Mouse (Mus musculus) cortical plate, adult 2 months (tissue): ENCODE measurements around the gene Clcn7.

Experiments used
- CTCF ChIP-seq: fragments of 200-500 bp; IDR thresholded peaks from 2 replicates; pipeline ENCODE4 v1.5.1; 2011; ENCODE audit warnings: mild to moderate bottlenecking, control low read depth, low read length; ENCODE audit not compliant: insufficient read depth; ENCODE audit errors: extremely low read depth
- POLR2A ChIP-seq: fragments of 200-500 bp; IDR thresholded peaks from 2 replicates; pipeline ENCODE4 v1.6.1; 2011; ENCODE audit warnings: mild to moderate bottlenecking, low read length, control low read depth; ENCODE audit not compliant: insufficient read depth; ENCODE audit errors: extremely low read depth

- TF ChIP-seq CTCF: no peak
- TF ChIP-seq POLR2A: no peak
Observed at GRCm38 (mm10) chr17:25111220-25111619, 22.0 kb upstream of the Clcn7 start.
